Mouse (Mus musculus) kidney, postnatal 4 days (tissue): Measurements from ENCODE around the gene Ddx19b.
A peak's percentile ranks its signal among the peaks of the same experiment; 100 is the strongest.
"Not testable (repeated sequence)": the region's sequence is repeated elsewhere in the genome, so short reads cannot be mapped to it uniquely, and the experiment has no call there.

ENCODE experiments used
- DNase-seq, 2 experiments: peaks; one replicate each; pipeline ENCODE4 v3.0.0; 2021; ENCODE audit warnings: mixed read lengths in 2 of 2

Gene Ddx19b

DNA sequence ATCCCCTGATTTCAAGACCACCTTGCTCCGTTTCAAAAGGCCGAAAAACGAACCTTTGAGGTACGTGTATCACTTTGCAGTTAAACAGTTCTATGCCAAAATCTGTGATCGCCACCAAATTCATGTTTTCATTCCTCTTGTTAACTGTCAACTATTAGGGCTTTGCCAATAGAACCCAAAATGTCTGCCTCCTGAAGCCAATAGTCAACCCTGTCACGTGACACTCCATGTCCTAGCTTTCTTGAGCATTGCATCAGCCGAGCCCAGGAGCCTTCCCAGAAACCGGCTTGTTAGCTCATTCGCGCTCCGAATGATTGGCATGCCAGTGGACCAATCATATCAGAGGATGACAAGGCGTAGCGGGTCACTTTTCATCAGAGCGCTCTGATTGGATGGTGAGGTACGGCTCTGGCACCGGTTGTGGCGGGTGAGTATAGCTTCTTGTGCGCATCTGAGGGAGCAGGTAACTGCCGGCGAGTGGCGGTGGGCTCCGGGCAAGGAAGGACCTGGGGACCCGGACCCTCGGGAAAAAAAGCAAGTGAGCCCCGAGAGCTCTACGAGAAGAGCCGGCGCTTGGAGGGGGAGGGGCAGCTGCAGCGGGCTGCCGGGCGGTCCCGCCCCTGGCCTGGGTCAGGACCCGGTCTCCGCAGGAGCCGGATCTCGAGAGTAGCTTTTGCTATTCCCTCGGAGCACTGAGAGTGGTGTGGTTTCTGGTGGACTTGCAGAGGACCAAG lies 2.1 kb upstream of the Ddx19b start:
- DNase-seq: peak; percentile 93 to 97

DNA sequence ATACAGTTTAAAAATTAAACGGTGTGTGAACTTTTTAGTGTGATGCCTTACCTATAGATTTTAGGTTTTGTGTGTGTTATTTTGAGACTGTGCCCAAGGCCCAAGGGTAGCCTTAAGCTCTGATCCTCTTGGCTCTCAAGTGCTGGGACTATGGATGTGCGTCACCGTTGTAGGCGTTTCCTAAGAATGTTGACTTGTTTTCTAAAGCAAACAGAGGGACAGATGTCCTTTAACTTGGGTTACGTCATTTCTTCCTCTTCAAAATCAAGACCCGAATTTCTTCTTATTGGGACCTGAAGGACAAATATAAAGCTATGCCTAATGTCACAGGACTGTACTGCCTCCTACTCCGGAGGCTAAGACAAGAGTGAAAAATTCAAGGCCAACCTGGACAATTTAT lies 1.4 kb upstream of the Ddx19b start, which contains the start of gene Aars:
Aars (plus strand) TSS at position 229 of the 400 bp plus-strand sequence.
- DNase-seq: no peak

DNA sequence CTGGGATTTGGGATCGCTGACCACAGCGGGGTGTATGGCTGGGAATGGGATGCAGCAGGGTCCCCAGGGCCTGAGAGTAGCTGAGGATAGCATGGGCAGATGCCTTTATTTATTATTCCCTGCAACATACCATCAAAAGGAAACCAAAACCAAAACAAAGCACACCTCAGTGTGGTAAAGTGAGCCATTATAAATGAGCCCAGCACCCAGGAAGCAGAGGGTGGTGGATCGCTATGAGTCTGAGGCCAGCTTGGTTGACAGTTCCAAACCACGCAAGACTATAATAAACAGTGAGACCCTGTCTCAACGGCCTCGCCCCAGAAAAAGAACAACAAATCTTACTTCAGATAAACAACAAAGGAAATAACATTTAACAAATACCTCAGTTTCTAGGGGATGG lies 1.5 kb downstream of the Ddx19b start:
- no peak for DNase-seq

DNA sequence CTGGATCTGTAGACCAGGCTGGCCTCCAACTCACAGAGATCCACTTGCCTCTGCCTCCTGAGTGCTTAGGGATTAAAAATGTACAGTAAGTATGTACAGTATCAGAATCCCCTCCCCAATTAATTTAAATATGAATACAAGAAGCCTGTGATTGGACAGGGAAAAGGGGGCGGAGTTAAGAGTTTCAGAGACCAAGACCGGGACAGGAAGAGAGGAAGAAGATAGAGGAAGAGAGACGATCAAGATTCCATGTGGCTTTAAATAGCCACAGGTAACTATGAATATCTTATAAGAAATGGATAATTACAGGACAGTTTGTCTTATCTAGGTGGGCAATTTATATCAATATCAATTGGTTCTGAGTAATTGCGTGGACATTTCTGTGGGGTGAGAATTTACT lies 2.0 kb downstream of the Ddx19b start:
- DNase-seq: no peak

DNA sequence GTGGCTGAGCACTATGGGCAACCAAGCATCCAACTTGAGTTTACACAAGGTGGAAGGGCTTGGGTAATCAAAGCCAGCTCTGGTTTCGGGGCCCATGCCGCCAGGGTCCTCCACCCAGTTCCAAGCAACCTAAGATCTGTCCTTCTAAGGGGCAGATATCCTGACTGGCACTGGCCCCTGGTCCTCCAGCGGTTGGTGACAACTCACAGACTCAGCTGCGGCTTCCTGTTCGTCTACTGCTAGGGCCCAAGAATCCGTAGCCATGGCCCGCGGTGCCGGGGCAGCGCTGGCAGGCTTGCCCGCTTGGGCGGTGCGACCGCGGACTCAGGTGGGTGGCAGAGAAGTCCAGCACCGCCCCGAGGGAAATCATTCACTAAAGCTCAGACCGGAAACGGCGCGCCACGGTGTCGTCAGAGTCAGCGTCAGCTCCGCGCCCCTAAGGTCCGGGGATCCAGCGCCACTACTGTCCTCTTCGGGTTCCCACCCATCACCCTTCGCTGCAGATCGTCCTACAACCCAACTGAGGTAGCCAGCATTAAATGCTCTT lies 4.1 kb downstream of the Ddx19b start:
- DNase-seq: peak; percentile 91 to 94

DNA sequence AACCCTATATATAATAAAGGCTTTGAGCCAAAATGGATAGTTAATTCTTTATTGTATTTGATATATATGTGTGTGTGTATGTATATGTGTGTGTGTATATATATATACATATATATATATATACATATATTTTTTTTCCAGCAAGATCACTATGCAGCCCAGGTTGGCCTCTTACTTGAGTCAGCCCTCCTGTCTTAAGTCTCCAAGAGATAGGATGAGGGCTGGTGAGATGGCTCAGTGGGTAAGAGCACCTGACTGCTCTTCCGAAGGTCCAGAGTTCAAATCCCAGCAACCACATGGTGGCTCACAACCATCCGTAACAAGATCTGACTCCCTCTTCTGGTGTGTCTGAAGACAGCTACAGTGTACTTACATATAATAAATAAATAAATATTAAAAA lies 4.9 kb downstream of the Ddx19b start:
- DNase-seq: not testable (repeated sequence)

DNA sequence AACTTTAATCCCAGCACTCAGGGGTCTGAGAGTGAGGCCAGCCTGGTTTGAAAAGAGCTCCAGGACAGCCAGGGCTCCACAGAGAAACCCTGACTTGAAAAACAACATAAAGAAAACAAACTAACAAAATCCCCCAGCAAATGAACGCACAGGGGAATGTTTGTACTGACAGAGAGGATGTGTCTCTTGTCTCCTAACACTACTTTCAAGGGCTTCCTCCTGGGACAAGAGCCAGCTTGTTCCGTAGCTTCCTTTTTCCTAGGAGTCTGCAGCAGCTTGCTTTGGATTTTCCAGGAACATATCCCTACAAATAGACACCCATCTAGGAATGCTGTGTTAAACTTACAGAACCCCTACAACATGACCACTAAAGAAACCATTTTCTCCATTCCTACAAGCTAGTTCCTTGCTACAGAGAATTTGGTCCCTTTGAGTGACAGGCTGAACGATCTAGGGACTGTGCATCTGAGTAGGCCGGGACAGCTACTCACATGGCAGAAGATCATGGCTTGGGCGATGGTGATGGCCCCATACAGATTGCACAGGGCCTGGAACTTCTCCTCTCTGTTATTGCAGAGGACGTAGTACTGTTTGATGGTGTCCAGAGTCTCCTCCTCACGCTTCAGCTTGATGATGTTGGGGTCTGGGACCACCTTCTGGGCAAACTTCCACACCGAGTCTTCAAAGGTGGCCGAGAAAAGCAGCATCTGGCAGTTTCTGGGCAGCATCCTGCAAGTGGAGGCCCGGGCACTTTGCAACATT lies 21.1 kb downstream of the Ddx19b start:
- DNase-seq: not testable (repeated sequence)

DNA sequence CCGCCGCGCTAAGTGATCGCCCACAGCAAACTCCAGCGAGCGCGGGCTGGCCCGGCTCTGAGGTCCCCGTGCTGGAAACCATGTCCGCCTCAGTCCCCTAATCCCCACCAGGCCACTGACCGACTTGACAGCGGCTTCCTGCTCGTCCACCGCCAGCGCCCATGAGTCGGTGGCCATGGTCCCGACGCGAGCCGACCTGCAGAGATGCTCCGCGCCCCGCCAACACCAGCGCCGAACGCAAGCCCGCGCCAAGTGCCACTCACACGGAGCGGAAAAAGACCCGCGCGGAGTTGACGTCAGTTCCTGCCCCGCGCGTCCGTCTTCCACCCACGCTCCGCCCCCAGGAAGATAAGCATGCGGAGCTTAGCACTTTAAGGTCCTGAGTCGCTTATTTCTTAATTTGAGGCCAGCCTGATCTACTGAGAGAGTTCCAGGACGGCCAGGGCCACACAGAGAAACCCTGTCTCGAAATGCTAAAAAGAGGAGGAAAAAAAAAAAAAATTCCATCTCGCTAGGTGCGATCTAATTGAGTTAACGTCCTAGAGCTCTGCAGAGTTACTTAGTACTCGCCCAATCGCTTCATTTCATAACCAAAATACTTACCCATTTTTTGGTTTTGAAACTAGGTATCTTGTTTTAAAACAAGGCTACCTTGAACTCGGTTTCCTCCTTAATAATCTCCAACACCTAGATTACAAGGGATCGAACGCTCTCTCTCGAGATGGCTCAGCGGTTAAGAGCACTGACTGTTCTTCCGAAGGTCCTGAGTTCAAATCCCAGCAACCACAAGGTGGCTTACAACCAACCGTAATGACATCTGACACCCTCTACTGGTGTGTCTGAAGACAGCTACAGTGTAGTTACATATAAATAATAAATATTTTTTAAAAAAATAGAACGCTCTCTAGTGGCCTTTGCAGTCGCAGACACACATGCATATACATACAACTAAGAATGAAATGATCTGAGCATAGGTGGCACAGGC lies 33.7 kb downstream of the Ddx19b start, which contains the start of gene Ddx19a:
Ddx19a (minus strand) TSS at position 254 of the 985 bp plus-strand sequence.
- DNase-seq: peak; percentile 90 to 94

DNA sequence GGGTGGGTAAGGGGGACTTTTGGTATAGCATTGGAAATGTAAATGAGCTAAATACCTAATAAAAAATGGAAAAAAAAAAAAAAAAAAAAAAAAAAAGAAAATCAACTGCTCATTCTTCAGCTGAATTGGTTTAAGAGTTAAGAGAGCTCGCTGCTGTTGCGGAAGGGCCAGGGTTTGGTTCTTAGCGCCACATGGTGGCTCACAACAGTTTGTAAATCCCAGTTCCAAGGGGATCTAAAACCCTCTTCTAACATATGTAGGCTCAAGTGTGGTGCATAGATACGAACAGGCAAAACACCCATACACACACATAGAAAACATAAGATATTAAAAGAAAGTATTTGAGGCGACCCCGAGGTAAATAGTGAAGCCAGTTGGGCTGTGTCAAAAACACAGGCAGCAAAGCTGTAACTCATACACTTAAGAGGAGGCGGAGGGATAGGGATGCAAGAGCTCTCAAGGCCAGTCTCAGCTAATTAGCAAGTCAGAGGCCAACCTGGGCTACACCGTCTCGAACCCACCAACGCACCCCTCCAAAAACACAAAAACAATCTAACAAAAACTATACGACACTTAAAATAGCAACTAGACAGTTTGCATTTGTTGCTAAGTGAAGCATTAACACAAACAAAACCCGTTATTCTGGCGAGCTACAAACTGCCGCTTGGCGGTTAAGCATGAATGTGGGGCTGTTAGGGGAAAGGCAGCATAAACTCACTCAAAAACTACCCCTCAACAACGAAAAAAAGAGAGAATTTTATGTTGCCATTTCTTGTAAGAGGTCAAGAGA lies 34.7 kb downstream of the Ddx19b start:
- DNase-seq: no peak

DNA sequence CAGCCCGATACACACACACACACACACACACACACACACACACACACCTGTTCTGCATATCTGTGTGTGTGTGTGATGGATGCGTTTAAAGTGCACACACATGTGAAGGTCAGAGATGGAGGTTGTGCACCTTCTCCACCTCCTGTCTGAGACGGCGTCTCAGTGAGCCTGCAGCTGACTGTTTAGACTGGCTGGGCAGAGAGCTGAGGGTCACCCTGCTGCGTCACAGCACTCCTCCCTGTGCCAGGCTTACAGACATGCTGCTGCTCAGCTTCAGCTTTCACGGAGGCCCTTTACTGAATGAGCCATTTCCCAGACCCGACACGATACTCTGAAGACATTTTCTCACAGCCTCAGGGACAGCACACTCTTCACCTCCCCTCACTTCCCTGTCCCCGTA lies 41.5 kb downstream of the Ddx19b start:
- DNase-seq: no peak

DNA sequence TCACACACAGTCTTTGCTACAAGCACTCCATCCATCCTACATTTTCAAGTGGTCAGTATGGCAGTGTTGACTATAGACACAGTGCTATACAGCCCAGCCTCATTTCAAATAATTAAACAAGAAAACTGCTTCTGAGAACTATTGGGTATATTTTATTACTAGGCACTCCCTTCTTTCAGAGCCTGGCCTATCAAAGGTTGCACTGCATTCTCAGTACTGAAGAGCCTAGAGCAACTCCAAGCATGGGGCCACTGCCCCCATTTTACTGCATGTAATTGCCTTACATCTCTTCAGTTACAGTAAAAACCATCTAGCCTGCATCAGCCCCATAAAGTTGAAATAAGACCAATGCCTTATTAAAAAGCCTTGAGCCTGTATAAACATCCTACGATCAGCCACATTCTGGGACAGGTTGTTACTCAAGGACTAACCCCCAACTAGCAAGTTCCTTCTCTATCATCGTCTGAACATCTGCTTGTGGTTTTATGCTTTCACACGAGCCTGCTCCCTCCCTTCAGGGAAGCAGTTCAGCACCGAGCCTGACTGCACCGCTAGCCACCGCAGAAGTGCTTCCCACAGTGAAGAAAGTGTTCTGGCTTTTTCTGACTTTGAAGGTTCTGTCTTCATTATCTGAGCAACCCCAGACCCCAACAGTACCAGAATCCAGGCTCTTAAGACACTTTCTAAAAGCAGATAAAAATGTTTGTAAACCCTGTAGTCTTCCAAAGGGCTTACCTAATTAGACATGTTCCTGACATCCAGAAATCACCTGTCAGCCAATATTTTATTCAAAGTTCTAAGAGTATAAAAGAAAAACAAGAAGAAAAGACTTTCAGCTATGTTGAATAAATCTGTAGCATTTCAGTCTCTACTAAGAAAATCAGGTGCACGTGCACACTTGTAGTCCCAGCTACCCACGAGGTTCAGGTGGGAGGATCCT lies 43.5 kb downstream of the Ddx19b start:
- no peak for DNase-seq

DNA sequence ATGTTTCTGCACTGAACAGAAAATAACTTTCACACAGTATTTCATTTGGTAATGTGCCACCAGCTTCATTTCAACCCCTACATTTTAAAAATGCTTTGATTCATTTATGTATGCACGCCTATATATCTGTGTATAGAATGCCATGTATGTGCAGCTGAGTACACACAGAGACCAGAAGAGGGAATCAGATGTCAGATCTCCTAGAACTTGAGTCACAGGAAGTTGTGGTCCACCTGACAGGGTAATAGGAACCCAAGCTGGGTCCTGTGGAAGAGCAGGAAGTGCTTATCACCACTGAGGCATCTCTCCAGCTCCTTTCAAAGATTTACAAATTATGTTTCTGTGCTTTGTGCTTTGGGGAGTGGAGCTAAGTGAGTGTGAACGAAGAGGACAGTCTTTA lies 50.2 kb downstream of the Ddx19b start:
- no peak for DNase-seq

DNA sequence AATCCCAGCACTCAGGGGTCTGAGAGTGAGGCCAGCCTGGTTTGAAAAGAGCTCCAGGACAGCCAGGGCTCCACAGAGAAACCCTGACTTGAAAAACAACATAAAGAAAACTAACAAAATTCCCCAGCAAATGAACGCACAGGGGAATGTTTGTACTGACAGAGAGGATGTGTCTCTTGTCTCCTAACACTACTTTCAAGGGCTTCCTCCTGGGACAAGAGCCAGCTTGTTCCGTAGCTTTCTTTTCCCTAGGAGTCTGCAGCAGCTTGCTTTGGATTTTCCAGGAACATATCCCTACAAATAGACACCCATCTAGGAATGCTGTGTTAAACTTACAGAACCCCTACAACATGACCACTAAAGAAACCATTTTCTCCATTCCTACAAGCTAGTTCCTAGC lies 53.6 kb downstream of the Ddx19b start:
- DNase-seq: not testable (repeated sequence)

DNA sequence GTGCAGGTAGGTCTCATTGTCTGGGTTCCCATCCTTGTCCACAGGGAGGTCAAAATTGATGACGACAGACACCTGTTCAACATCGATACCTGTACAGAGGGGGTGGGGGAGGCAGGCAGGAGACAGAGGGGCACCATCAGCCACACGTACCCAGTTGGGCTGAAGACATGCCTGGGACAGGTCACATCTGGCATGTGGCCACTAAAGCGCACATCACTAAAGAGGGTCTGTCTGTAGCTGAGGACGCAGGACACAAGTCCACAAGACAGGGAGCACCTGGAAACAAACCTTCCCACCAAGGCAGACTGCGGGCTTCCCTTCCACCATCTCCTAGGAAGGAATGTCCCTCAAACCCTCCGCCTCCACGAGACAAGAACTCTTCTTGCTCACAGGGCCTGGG lies 55.0 kb downstream of the Ddx19b start:
- DNase-seq: not testable (repeated sequence)

DNA sequence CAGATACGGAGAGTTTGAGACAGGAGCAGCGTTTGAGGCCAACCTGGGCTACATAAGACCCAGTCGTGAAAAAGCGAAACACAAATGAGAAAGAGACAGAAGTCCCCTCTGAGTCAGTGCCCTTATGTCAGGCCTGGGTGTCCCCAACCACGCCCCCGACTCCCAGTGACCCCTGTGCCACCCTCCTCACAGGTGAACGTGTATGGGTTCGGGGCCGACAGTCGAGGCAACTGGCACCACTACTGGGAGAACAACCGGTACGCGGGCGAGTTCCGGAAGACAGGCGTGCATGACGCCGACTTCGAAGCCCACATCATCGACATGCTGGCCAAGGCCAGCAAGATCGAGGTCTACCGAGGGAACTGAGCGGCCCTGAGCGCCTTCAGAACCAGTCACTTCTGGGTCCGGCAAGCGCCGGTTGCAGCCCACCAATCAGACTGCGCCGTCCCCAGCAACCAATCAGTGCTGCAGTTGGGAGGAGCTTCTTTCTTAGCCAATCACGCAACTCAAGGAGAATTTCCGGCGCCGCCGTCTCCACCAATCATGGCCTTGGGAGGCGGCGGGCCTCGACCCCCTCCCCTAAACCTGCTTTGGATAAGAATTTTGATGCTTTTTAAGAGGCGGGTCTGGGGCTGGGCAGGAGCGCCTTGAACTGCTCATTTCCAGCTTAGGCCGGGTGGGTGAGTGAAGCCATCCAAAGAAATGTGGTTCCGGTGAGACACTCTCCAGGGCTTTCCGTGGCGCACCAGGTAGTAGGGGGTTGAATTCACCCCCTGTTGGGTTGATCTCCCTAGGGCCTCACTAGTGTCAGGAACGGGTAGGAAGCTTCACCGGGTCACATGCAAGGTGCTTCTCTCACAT lies 61.4 kb downstream of the Ddx19b start:
- DNase-seq: peak; percentile 90 to 95

DNA sequence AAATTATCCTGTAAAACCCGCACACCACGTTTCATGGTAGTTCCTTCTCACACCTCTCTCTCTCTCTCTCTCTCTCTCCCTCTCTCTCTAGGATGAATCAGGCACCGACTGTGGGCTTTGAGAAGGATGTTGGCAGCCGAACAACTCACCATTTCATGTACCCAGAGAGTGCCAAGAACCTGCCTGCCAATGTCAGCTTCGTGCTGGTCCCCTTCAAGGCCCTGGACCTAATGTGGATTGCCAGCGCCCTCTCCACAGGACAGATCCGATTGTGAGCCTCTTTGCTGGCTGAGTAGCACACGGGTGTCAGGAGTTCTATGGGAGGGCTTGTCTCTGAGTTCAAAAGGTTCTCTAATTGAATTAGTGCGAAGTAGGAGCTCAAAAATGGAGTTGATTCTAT lies 64.2 kb downstream of the Ddx19b start:
- DNase-seq: no peak

DNA sequence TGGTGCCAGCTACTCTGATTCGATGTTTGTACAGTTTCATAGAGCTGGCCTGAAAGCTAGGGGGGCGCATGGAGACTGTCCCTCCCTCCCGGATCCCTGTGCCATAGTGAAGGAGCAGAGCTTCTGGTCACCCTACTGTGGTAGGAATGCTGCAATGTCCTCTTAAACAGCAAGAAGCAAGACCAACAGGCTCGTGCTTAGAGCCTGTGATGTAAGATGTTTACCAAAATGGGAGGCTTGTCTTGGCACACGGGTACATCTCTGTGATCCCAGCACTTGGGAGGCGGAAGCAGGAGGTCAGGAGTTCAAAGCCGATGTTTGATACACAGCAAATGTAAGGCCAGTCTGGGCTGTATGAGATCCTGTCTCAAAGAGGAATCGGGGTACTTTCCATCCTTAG lies 65.0 kb downstream of the Ddx19b start:
- peak in 1 of 2 experiments; percentile 38 for DNase-seq

DNA sequence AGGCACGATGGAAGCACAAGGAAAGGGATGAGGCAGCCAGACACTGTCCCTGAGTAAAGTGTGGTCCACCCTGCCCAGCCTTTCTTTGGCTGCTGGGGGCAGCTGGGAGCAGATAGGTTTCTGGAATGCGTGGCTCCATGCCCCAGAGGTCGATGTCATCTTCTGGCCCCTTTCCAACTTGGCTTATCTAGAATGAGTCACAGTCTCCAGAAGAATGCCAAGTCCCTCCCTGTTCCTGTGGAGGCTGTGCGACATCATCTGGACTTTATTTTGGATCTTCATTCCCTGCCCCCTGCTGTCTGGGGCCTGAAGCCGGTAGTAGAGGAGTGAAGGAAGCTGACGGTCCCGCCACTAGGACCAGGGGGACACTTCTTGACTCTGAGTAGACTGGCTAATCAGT lies 66.0 kb downstream of the Ddx19b start:
- peak; percentile 70 to 77 for DNase-seq

DNA sequence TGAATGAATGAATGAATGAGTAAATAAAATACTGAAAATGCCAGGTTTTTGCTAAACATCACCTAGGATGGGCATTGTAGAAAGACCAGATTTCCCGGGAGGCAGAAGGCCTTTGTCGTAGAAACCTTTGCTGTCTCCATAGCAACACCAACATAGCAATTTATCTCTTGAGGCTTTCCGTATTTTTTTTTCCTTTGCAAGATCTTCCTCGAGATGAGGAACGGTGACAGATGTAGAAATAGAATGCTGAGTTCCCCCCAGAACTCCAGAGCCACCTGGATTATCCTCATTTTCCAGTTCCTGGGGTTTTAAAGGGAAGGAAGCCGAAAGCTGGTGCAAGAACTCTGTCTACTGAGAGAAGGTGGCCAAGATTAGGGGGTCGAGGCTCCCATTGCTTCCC lies 66.9 kb downstream of the Ddx19b start:
- DNase-seq: no peak

DNA sequence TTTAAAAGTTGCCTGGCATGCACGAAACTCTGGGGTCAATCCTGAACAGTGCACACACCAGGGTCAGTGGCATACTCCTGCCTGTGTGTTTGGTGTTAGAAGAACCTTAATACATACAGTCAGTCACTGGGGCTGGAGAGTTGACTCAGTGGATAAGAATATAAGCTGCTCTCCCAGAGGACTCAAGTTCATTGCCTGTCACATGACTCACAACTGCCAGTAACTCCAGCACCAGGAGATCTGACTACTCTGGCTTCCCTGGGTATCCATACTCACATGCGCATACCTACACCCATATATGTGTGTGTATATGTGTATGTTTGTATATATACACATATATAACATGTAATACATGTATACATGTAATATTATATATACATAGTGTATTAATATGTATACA lies 68.5 kb downstream of the Ddx19b start:
- DNase-seq: no peak
